Mouse (Mus musculus) liver, embryonic 14.5 days (tissue): Measurements from ENCODE around the gene Ssu72. TPM values are rescaled to one million over a fixed set of nuclear protein-coding genes. Genes with fewer than 3 reads are reported as not detected.

Experiments
- ATAC-seq: fragments of 200-750 bp; cut with Nextera tagmentation; 2 replicates; pipeline ENCODE4 v1.8.0; 2017; ENCODE audit warnings: moderate number of reproducible peaks, mild to moderate bottlenecking, moderate library complexity; ENCODE audit not compliant: insufficient read depth
- DNase-seq, 3 experiments: peaks; one replicate each; pipeline ENCODE4 v3.0.0-alpha.2; 2012 to 2013; ENCODE audit warnings: low read depth in 3 of 3, low spot score in 3 of 3
- H3K27ac ChIP-seq: fragments of 300-500 bp; sonication (generic); 2 replicates; pipeline ENCODE4 v1.5.1; 2014; ENCODE audit warnings: moderate library complexity, mild to moderate bottlenecking, control low read depth, inconsistent platforms
- H3K27me3 ChIP-seq: fragments of 300-500 bp; sonication (generic); 2 replicates; pipeline ENCODE4 v1.6.1; 2014; ENCODE audit warnings: mild to moderate bottlenecking, low read length, moderate library complexity; ENCODE audit not compliant: control insufficient read depth, insufficient read depth
- H3K36me3 ChIP-seq: fragments of 300-500 bp; sonication (generic); replicated peaks from 2 replicates; pipeline ENCODE4 v1.6.1; 2014; ENCODE audit warnings: low read depth; ENCODE audit not compliant: control insufficient read depth, insufficient read depth
- H3K4me1 ChIP-seq, 2 experiments: fragments of 200-500 bp in 1 of 2; fragments of 300-500 bp in 1 of 2; sonication (generic) in 1 of 2; replicated peaks; 2 replicates each; pipeline ENCODE4 v1.6.1; 2012 to 2014; ENCODE audit warnings: antibody characterized with exemption in 1 of 2, inconsistent platforms in 1 of 2, low read length in 1 of 2; ENCODE audit not compliant: control insufficient read depth in 2 of 2, insufficient read depth in 2 of 2
- H3K4me2 ChIP-seq: fragments of 300-500 bp; sonication (generic); 2 replicates; pipeline ENCODE4 v1.6.1; 2014; ENCODE audit warnings: low read depth, mild to moderate bottlenecking, control low read depth, moderate library complexity
- H3K4me3 ChIP-seq, 2 experiments: fragments of 200-500 bp in 1 of 2; fragments of 300-500 bp in 1 of 2; sonication (generic) in 1 of 2; 2 replicates each; pipeline ENCODE4 v1.5.1; 2012 to 2014; ENCODE audit warnings: low read depth in 2 of 2, low read length in 2 of 2, mild to moderate bottlenecking in 2 of 2, control low read depth in 1 of 2, inconsistent platforms in 1 of 2, moderate library complexity in 1 of 2; ENCODE audit not compliant: insufficient read depth in 1 of 2
- H3K9ac ChIP-seq: fragments of 300-500 bp; sonication (generic); replicated peaks from 2 replicates; pipeline ENCODE4 v1.6.1; 2014; ENCODE audit warnings: mild to moderate bottlenecking, control low read depth, moderate library complexity
- H3K9me3 ChIP-seq: fragments of 300-500 bp; sonication (generic); 2 replicates; pipeline ENCODE4 v1.6.1; 2016; ENCODE audit warnings: low read length, mixed read lengths; ENCODE audit not compliant: control insufficient read depth
- CTCF ChIP-seq: IDR thresholded peaks from 2 replicates; pipeline ENCODE4 v1.5.1; 2016; ENCODE audit warnings: antibody characterized with exemption, low read depth, control low read depth
- EP300 ChIP-seq: IDR thresholded peaks from 2 replicates; pipeline ENCODE4 v1.6.1; 2016; ENCODE audit warnings: antibody characterized with exemption, low read depth
- WGBS: fragments of 180-500 bp; shearing (Covaris S2); extraction: QIAGEN DNeasy Blood & Tissue Kit; methylation state at CpG from one replicate; pipeline ENCODE4 v1.1.7; 2014; ENCODE audit not compliant: insufficient replicate concordance; 5-methylcytosine and 5-hydroxymethylcytosine counted together
- polyA plus RNA-seq, 2 experiments: library from polyadenylated mRNA; depleted of rRNA in 1 of 2; stranded (reverse) in 1 of 2; unstranded in 1 of 2; fragments of >200 nt; fragmentation: Nextera tagmentation in 1 of 2; extraction: Ambion mirVana in 1 of 2; gene quantifications; 2 replicates each; pipeline versions ENCODE4 v1.2.1 to v1.2.3; 2012 to 2014

Ssu72 gene
- polyA plus RNA-seq, 2 experiments = 38.6 to 56.9 TPM

DNA sequence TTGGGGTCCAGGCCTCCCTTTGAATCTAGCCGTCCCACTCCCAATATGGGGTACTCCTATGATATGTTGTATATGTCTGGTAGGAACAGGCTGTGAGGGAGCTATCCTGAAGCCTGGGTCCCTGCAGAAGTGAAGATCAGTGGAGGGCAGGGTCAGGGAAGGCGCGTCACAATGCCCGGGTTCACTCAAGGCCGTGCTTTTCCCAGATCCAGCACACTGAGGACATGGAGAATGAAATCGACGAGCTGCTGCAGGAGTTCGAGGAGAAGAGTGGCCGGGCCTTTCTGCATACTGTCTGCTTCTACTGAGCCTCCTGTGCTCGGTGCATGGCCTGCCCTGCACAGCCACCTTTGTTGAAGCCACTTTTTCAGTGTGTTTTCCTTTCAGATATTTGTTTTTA is 28.7 kb downstream of the Ssu72 start:
- DNase-seq (no peak), ATAC-seq (no peak)
- no peak overlapping the region for H3K9ac ChIP-seq
- TF ChIP-seq EP300 = no peak
- TF ChIP-seq CTCF = no peak
- 79% methylated on average over 10 of the region's 10 CpGs for WGBS
- H3K4me2 ChIP-seq = peak overlapping the region; percentile 92
- H3K27me3 ChIP-seq = no peaks in the 10 kb centered on the region
- H3K9me3 ChIP-seq = no peaks in the 10 kb centered on the region
- no peak overlapping the region for H3K4me3 ChIP-seq
- no peak overlapping the region for H3K27ac ChIP-seq
- no peaks in the 10 kb centered on the region; the same call in none of the 2 replicates for H3K36me3 ChIP-seq
- peaks cover 3% of the 10 kb centered on the region in 2 experiments; a peak in 1 of 4 replicates for H3K4me1 ChIP-seq

DNA sequence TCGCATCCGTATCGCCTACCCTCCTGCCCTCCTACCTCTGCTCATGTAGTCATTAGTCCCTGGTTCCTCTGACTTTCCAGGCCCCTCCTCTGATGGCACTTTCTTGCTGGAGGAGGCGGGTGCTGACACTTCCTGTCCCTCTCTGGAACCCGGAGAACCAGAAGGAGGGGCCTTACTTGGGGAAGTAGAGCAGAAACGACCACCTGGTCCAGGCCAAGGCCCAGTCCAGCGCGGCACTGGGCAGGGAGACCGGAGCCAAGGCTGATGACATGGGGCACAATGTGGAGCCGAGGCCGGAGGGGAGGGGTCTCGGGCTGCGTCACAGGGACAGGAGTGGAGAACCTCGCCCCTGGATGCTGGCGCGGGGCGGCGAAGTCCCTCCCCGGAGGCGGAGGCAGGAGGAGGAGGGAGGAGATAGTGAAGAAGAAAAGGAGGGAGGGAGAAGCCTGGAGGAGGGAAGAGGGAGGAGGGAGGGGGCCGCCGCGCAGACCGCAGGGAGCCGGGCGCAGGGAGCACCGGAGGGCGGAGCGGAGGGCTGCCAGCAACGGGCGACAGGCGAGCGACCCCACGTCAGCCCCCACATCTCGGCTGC is 29.8 kb downstream of the Ssu72 start, which contains the start of gene Tmem240:
Tmem240 (plus strand) TSS at position 451 of the 592 bp plus-strand sequence.
- H3K27ac ChIP-seq = no peak within 1 kb of the TSS
- H3K9ac ChIP-seq = peak within 1 kb of the TSS; percentile 75
- peak within 1 kb of the TSS; percentile 74 to 89 for H3K4me3 ChIP-seq
- H3K36me3 ChIP-seq = no peaks in the 10 kb centered on the region; the same call in none of the 2 replicates
- WGBS = under 1% methylated on average over 35 of the region's 35 CpGs
- peak within 1 kb of the TSS; percentile 92 for H3K4me2 ChIP-seq
- no peaks in the 10 kb centered on the region for H3K9me3 ChIP-seq
- H3K4me1 ChIP-seq = peaks cover 3% of the 10 kb centered on the region in 2 experiments; a peak in 1 of 4 replicates
- TF ChIP-seq EP300 (no peak), CTCF (no peak)
- peak; percentile 85 for ATAC-seq
- peak; percentile 56 to 65 (median 57) for DNase-seq
- H3K27me3 ChIP-seq = no peaks in the 10 kb centered on the region

DNA sequence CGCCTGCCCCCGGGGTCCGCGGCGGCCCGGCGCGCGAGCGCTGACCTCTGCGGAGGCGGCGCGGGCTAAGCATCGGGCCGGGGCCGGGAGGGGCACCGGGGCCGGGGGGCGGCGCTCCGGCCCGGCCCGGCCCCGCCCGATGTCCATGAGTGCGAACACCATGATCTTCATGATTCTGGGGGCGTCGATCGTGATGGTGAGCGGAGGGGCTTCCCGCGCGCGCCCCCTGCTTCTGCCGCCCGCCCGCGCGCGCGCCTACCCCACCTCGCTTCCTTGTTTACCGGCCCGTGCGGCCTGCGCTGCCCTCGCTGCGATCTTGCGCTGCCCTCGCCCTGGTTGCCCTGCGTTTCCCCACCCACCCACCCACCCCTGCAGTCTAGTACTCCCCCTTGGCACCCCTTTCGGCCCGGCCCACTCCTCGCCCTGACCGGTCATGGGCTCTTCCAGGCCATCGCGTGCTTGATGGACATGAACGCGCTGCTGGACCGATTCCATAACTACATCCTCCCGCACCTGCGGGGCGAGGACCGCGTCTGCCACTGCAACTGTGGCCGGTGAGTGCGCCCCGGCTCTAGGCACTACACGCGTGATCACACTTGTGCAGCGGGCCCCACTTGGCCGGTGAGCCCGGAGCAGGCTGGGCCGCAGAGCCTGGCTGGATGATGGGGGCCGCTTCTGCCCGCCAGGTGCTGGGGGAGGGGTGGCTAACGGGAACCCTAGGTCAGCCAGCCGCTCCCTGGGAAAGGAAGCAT is 30.5 kb downstream of the Ssu72 start:
- Histone ChIP-seq H3K36me3 (no peaks in the 10 kb centered on the region; the same call in none of the 2 replicates), H3K4me3 (peak overlapping the region; percentile 74 to 89), H3K9ac (peak overlapping the region; percentile 75), H3K4me1 (peaks cover 3% of the 10 kb centered on the region in 2 experiments; a peak in 1 of 4 replicates), H3K27ac (no peak overlapping the region), H3K9me3 (no peaks in the 10 kb centered on the region), H3K4me2 (peak overlapping the region; percentile 92), H3K27me3 (no peaks in the 10 kb centered on the region)
- ATAC-seq = peak; percentile 68
- no peak for TF ChIP-seq CTCF
- TF ChIP-seq EP300 = no peak
- no peak for DNase-seq
- WGBS = 1% methylated on average over 53 of the region's 79 CpGs

DNA sequence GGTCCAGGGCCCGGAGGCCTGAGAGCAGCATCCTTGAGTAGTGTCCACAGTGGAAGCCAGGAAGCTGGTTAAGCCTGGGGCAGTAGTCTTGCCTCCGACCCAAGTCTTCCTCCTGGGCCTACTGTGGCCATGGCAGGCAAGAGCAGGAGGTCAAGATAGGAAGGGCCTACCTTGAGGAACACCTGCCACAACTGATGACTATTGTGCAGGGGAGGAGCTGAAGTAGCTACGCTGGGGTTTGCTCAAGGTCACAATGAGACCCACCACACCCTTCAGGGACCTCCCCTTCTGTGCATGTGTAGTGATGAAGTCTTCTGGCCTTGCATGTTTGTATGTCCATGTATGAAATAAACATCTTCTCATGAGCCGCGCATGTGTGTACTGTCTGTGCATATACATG is 31.2 kb downstream of the Ssu72 start:
- Histone ChIP-seq H3K4me2 (peak overlapping the region; percentile 92), H3K9me3 (no peaks in the 10 kb centered on the region), H3K27me3 (no peaks in the 10 kb centered on the region), H3K9ac (no peak overlapping the region), H3K36me3 (peaks cover 5% of the 10 kb centered on the region), H3K4me1 (peaks cover 3% of the 10 kb centered on the region in 2 experiments; a peak in 1 of 4 replicates), H3K27ac (no peak overlapping the region), H3K4me3 (peak overlapping the region; percentile 74 to 89; a peak in 2 of 4 replicates)
- 70% methylated on average over 5 of the region's 5 CpGs for WGBS
- DNase-seq = no peak
- no peak for ATAC-seq
- TF ChIP-seq EP300 (no peak), CTCF (no peak)

DNA sequence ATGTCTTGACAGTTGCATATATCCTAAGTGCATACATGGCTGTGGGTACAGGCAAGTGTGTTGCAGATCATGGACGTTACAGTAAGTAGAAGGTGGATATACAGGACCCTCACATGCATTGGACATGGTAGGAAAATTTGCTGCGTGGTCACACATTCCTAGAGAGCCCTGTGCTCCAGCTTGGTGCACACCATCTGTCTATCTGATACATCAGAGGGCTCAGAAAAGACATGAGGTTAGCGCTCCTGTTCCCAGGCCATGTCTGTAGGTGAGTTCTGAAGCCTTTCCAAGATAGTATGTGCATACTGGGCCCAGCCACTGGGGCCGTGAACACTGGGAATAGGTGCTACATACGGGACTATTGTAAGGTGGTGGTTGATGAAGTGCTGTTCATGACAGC is 31.8 kb downstream of the Ssu72 start:
- no peak overlapping the region for H3K4me2 ChIP-seq
- H3K27ac ChIP-seq = no peak overlapping the region
- H3K9ac ChIP-seq = no peak overlapping the region
- ATAC-seq (no peak), DNase-seq (no peak)
- peaks cover 3% of the 10 kb centered on the region in 2 experiments; a peak in 1 of 4 replicates for H3K4me1 ChIP-seq
- no peak overlapping the region for H3K4me3 ChIP-seq
- peaks cover 9% of the 10 kb centered on the region for H3K36me3 ChIP-seq
- no peaks in the 10 kb centered on the region for H3K9me3 ChIP-seq
- no peaks in the 10 kb centered on the region for H3K27me3 ChIP-seq
- no peak for TF ChIP-seq EP300
- TF ChIP-seq CTCF = no peak
- WGBS = 82% methylated on average over 5 of the region's 5 CpGs
